Mouse (Mus musculus) kidney, postnatal 10 days (tissue): ENCODE measurements around the gene Hes7.
A peak's percentile ranks its signal among the peaks of the same experiment; 100 is the strongest.

Experiments used
- DNase-seq: peaks from one replicate; pipeline ENCODE4 v3.0.0; 2021; ENCODE audit warnings: mixed read lengths

Gene Hes7

GRCm38 (mm10) chr11:69120221-69121000 lies at the start of gene Hes7:
Gene Hes7, plus strand, starts transcription at chr11:69120404.
- DNase-seq = no peak

- peak; percentile 97 for DNase-seq
Observed at GRCm38 (mm10) chr11:69070590-69071222, 49.5 kb upstream of the Hes7 start, which contains the start of gene Tmem107. Gene Tmem107, plus strand, starts transcription at chr11:69070806.

GRCm38 (mm10) chr11:69071262-69071661 lies 48.9 kb upstream of the Hes7 start:
- no peak for DNase-seq

GRCm38 (mm10) chr11:69072234-69072633 lies 48.0 kb upstream of the Hes7 start:
- DNase-seq = no peak

- DNase-seq = no peak
Observed at GRCm38 (mm10) chr11:69072666-69073064, 47.5 kb upstream of the Hes7 start.

GRCm38 (mm10) chr11:69073065-69073888 lies 46.9 kb upstream of the Hes7 start:
- peak; percentile 89 for DNase-seq

- no peak for DNase-seq
Observed at GRCm38 (mm10) chr11:69073951-69074775, 46.0 kb upstream of the Hes7 start.

- no peak for DNase-seq
Observed at GRCm38 (mm10) chr11:69074776-69075069, 45.5 kb upstream of the Hes7 start.

GRCm38 (mm10) chr11:69075764-69076479 lies 44.3 kb upstream of the Hes7 start:
- no peak for DNase-seq

- no peak for DNase-seq
Observed at GRCm38 (mm10) chr11:69076572-69076971, 43.6 kb upstream of the Hes7 start.

GRCm38 (mm10) chr11:69077316-69077715 lies 42.9 kb upstream of the Hes7 start:
- no peak for DNase-seq

- no peak for DNase-seq
Observed at GRCm38 (mm10) chr11:69078041-69078440, 42.2 kb upstream of the Hes7 start.

- no peak for DNase-seq
Observed at GRCm38 (mm10) chr11:69078805-69079438, 41.3 kb upstream of the Hes7 start.

GRCm38 (mm10) chr11:69080102-69080854 lies 39.9 kb upstream of the Hes7 start:
- DNase-seq = no peak

GRCm38 (mm10) chr11:69080855-69081222 lies 39.4 kb upstream of the Hes7 start:
- no peak for DNase-seq

- no peak for DNase-seq
Observed at GRCm38 (mm10) chr11:69081613-69082012, 38.6 kb upstream of the Hes7 start.

- peak; percentile 7 for DNase-seq
Observed at GRCm38 (mm10) chr11:69085608-69086007, 34.6 kb upstream of the Hes7 start.

GRCm38 (mm10) chr11:69086390-69086789 lies 33.8 kb upstream of the Hes7 start:
- peak; percentile 11 for DNase-seq

- peak; percentile 62 for DNase-seq
Observed at GRCm38 (mm10) chr11:69087082-69087481, 33.1 kb upstream of the Hes7 start.

GRCm38 (mm10) chr11:69087597-69087996 lies 32.6 kb upstream of the Hes7 start:
- peak; percentile 8 for DNase-seq
